Mouse (Mus musculus) kidney, adult 18-20 months (tissue): ENCODE results near the gene Ripply1.
"Not testable (repeated sequence)": the region's sequence is repeated elsewhere in the genome, so short reads cannot be mapped to it uniquely, and the experiment has no call there.

Experiments
- DNase-seq: peaks from one replicate; pipeline ENCODE4 v3.0.0; 2021

Gene Ripply1

GRCm38 (mm10) chrX:139779401-139779800, 2.8 kb downstream of the Ripply1 start:
- no peak for DNase-seq

GRCm38 (mm10) chrX:139778886-139779285, 3.3 kb downstream of the Ripply1 start:
- no peak for DNase-seq

DNA sequence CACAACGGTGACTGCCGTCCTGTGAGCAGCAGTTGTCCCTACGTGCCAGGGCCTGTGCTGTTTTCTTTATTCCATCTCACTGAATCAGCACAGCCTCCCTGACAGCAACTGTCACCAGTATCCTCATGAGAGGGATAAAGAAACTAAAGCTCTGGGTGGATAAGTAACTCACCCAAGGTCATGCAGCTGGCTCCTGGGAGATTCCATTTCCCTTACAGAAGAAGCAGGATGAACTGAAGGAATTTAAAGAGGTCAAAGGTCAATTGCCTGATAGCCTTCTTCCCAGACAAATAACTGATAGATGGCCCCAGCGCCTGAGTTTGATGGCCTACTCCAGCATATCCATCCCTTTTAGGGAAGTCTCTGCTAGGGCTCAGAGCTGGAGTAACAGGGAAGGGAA, 4.8 kb downstream of the Ripply1 start:
- DNase-seq: no peak

- DNase-seq: no peak
Observed at GRCm38 (mm10) chrX:139775084-139775612, 7.0 kb downstream of the Ripply1 start.

DNA sequence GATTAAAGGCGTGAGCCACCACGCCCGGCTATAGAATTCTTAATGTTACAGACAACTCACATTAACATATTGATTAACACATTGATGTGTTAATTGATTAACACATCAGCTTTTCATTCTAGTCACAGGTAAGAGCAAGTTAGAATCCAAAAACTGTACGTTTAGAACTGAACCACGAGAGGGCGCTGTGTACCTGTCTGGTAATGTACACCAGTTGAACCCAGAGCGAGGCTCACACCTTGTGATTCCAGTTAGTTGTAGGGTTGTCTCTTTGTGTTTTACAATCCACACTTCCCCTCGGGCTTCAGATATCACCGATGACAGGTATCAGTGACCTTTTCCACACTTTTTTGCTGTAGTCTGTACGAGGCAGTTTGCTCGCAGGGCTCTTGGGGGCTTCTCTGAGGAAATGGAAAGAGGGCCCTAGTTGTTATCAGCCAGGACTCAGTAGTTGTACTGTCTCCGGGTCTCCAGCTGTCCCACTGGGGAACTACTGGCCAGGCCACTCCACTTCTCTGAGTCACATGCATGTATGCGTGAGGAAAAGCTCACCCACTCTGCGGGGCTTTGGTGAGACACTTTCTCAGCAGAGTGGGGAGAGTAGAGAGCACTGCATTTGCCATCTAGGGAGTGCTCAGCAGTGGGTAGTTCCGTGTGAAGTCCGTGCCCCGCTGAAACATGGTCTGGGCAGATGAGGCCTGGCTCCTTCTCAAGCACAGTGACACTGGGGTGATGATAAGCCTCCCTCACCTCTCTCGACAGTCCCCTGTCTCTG, 7.7 kb downstream of the Ripply1 start:
- DNase-seq: peak; percentile 38

DNA sequence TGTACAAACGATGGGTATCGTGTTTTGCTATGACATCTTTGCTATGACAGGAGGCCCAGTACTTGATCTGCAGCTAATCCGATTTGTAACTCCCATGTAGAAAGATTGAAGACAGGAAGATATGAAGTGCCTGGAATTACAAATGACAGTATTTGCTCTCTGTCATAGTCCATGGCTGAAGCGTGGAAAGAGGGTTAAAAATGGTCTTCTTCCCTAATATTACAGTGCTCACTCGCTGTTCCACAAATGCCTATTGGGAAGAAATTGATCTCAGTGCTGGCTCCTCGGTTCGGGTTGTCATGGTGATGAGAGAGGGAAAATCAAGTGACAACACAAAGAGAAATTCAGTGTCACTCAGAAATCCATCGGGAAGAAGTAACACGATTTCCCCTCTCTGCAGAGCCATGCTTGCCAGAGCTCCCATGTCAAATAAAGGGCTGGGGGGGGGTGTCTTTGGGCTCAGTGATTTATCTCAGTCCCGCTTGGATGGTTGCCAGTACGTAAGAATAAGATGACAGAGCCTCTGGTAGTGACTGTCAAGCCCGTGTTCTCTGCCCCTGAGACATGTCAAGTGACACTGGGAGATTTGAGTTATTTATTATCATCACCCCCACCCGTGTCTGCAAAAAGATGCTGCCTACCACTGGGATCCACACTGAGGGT, 12.0 kb downstream of the Ripply1 start:
- no peak for DNase-seq

DNA sequence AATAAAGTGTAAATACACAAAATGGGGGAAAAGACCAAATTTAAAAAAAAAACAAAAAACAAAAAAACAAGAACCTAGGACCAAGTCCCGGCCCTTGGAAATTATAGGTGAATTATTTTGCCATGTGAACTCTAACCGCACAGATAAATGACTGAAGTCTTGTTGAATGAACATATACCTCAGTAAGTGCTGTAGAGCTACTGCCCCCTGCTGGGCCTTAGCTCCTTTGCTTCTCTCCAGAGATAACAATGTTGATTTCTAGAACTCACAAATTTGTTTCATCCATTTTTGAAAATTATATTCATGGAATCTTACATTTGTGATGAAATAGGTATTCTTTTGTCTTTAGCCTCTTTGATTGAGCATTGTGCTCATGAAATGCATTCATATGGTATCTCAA, 19.6 kb downstream of the Ripply1 start:
- DNase-seq: peak; percentile 36

DNA sequence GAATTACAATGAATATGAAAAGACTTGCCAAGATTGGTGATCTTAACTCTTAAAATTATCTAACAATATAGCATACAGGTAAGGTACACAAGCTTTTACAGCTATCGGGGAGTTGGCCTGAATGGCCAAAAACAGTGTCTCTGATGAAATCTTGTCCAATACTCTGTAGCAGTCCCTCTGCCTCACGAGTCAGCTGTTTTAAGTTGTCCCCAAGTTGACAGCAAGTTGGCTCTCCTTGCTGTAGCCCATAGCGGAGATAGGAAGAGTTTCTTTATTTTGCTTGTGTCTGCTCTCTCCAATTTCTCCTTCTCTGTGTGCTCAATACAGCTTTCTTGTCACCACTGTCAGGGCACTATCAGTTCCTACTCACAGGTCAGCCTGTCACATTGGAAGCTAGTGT, 23.5 kb downstream of the Ripply1 start:
- DNase-seq: not testable (repeated sequence)

GRCm38 (mm10) chrX:139751855-139752254, 30.3 kb downstream of the Ripply1 start:
- DNase-seq: peak; percentile 43

DNA sequence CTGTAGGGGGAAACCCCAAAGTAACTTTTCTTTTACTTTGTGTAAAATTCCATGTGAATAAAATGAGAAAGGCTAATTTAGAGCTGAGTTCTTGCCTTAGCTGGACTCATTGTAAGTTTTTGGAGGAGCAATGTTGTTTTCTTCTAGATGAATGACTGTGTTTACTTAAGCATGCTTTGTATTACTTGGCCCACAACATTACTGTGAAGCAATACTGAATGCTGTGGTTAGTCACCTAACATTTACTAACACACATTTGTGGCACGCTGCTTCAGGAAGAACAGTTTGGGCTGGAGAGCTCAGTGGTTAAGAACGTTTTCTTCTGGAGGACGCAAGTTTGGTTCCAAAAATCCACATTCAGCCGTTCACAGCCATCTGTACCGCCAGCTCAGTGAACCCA, 45.1 kb downstream of the Ripply1 start:
- no peak for DNase-seq

- peak; percentile 3 for DNase-seq
Observed at GRCm38 (mm10) chrX:139730541-139730940, 51.6 kb downstream of the Ripply1 start.
